Mouse (Mus musculus) embryonic facial prominence, embryonic 14.5 days (tissue): Measurements from ENCODE around the gene Hnrnpu. TPM values are rescaled to one million over a fixed set of nuclear protein-coding genes. Genes with fewer than 3 reads are reported as not detected.
A peak's percentile ranks its signal among the peaks of the same experiment; 100 is the strongest.

Experiments
- ATAC-seq: fragments of 200-750 bp; cut with Nextera tagmentation; 2 replicates; pipeline ENCODE4 v1.8.0; 2017; ENCODE audit warnings: low read depth, moderate number of reproducible peaks, moderate TSS enrichment
- DNase-seq: peaks from one replicate; pipeline ENCODE4 v3.0.0-alpha.2; 2015; ENCODE audit warnings: low spot score
- H3K27ac ChIP-seq: fragments of 300-500 bp; sonication (generic); replicated peaks from 2 replicates; pipeline ENCODE4 v1.5.1; 2014; ENCODE audit warnings: low read depth, mild to moderate bottlenecking, low read length, moderate library complexity
- H3K27me3 ChIP-seq: fragments of 300-500 bp; sonication (generic); replicated peaks from 2 replicates; pipeline ENCODE4 v1.6.1; 2014; ENCODE audit warnings: low read length; ENCODE audit not compliant: control insufficient read depth, insufficient read depth
- H3K36me3 ChIP-seq: fragments of 300-500 bp; sonication (generic); 2 replicates; pipeline ENCODE4 v1.6.1; 2014; ENCODE audit warnings: low read length, mixed read lengths; ENCODE audit not compliant: control insufficient read depth, insufficient read depth
- H3K4me1 ChIP-seq: fragments of 300-500 bp; sonication (generic); 2 replicates; pipeline ENCODE4 v1.6.1; 2014; ENCODE audit warnings: antibody characterized with exemption, low read length; ENCODE audit not compliant: control insufficient read depth, insufficient read depth
- H3K4me2 ChIP-seq: fragments of 300-500 bp; sonication (generic); 2 replicates; pipeline ENCODE4 v1.6.1; 2014; ENCODE audit warnings: low read depth, mild to moderate bottlenecking, low read length, moderate library complexity, mixed read lengths
- H3K4me3 ChIP-seq: fragments of 300-500 bp; sonication (generic); 2 replicates; pipeline ENCODE4 v1.5.1; 2014; ENCODE audit warnings: low read depth, mild to moderate bottlenecking, low read length
- H3K9ac ChIP-seq: fragments of 300-500 bp; sonication (generic); 2 replicates; pipeline ENCODE4 v1.6.1; 2014; ENCODE audit warnings: low read depth, mild to moderate bottlenecking, low read length, moderate library complexity, mixed read lengths
- H3K9me3 ChIP-seq: fragments of 300-500 bp; sonication (generic); 2 replicates; pipeline ENCODE4 v1.6.1; 2016; ENCODE audit warnings: low read length; ENCODE audit not compliant: control insufficient read depth
- WGBS: fragments of 180-500 bp; shearing (Covaris S2); extraction: QIAGEN DNeasy Blood & Tissue Kit; methylation state at CpG from one replicate; pipeline ENCODE4 v1.1.7; 2014; 5-methylcytosine and 5-hydroxymethylcytosine counted together
- polyA plus RNA-seq: library from polyadenylated mRNA; unstranded; fragments of >200 nt; fragmentation: Nextera tagmentation; extraction: Ambion mirVana; gene quantifications from 2 replicates; pipeline ENCODE4 v1.2.1, GENCODE M21; 2014

Hnrnpu gene
- polyA plus RNA-seq, 1 experiment from 2014 or later, result 366 TPM

DNA sequence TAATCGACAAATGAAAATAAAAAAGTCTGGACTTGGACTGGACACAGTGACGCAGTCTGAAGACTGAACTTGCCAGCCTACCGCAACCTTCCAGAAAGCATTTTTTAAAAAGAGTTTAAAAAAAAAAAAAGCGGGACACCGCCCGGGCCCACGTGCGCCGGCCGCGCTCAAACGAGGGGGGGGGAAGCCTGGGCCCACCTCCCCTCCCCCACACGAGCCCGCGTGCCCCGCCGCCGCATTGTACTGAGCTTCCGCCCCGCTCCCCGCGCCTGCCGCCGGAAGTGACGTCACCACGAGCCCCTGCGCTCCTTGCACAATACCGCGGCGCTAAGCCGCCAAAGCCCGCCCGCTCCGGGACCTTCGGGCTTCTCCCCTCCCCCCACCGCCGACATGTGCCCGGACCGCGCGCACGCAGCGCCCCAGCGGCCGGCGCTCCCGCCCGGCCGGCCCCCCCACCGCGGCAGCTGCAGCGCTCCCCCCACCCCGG lies 1.3 kb downstream of the Hnrnpu start:
- peak; percentile 96 for DNase-seq
- Histone ChIP-seq H3K36me3 (peaks cover 44% of the 10 kb centered on the region), H3K4me3 (peak overlapping the region; percentile 100), H3K4me2 (peak overlapping the region; percentile 72), H3K27ac (peak overlapping the region; percentile 100), H3K9me3 (no peaks in the 10 kb centered on the region), H3K4me1 (no peaks in the 10 kb centered on the region), H3K9ac (peak overlapping the region; percentile 100), H3K27me3 (no peaks in the 10 kb centered on the region)
- peak; percentile 92 for ATAC-seq
- WGBS, result 0% methylated on average over 14 of the region's 53 CpGs

DNA sequence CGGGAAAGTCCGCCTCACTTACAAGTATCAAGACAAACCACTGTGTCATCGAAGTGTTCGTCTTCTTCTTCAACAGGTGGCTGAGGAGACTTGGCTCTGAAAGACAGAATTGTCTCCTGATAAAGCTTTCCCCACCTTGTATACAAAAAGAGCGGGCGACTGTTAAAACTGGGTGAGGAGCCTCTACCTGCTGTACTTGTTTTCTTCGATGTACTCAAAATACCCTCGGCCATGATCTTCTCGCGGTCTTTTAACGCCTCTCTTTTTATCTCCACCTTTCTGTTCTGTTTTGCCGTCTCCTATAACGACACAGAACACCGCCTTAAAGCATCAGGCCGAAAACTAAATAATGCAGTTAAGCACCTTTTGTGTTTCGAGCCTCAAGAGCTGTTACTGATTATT lies 1.7 kb downstream of the Hnrnpu start:
- H3K36me3 ChIP-seq, result peaks cover 49% of the 10 kb centered on the region
- no peaks in the 10 kb centered on the region for H3K4me1 ChIP-seq
- H3K27me3 ChIP-seq, result no peaks in the 10 kb centered on the region
- peak overlapping the region; percentile 100 for H3K9ac ChIP-seq
- ATAC-seq (no peak), DNase-seq (no peak)
- under 1% methylated on average over 16 of the region's 16 CpGs for WGBS
- peak overlapping the region; percentile 100 for H3K27ac ChIP-seq
- peak overlapping the region; percentile 100 for H3K4me3 ChIP-seq
- H3K4me2 ChIP-seq, result peak overlapping the region; percentile 72
- H3K9me3 ChIP-seq, result no peaks in the 10 kb centered on the region

- 71% methylated on average over 6 of the region's 6 CpGs for WGBS
- DNase-seq, result no peak
- no peak overlapping the region for H3K4me2 ChIP-seq
These were observed 7.7 kb downstream of the Hnrnpu start for GRCm38 (mm10) chr1:178329946-178330345.

DNA sequence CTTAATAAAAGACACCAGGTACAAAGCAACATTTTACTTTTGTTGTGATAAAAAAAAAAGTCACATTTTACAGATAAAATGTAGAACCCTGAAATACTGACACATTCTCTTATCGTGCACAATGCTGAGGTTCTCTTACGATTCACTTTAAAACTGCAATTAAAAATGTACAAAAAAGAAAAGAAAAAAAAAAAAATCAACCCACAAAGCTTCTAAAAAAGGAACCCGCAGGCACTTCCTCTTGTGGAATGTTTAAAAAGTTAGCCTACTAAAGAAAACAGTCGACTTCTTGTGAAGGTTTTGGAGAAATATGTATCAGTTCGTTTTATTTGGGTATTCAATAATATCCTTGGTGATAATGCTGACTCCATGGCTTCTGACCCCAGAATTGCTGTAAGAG lies 8.6 kb downstream of the Hnrnpu start:
- Histone ChIP-seq H3K4me3 (no peak overlapping the region), H3K4me1 (no peaks in the 10 kb centered on the region), H3K9ac (no peak overlapping the region), H3K36me3 (peaks cover 86% of the 10 kb centered on the region), H3K9me3 (no peaks in the 10 kb centered on the region), H3K4me2 (no peak overlapping the region), H3K27ac (no peak overlapping the region), H3K27me3 (no peaks in the 10 kb centered on the region)
- WGBS, result 81% methylated on average over 5 of the region's 5 CpGs
- no peak for DNase-seq
- no peak for ATAC-seq

More at GRCm38 (mm10) chr1:178329946-178330345, 7.7 kb downstream of the Hnrnpu start:
- Histone ChIP-seq H3K9ac (no peak overlapping the region), H3K27me3 (no peaks in the 10 kb centered on the region), H3K9me3 (no peaks in the 10 kb centered on the region), H3K27ac (no peak overlapping the region), H3K36me3 (peaks cover 87% of the 10 kb centered on the region), H3K4me1 (no peaks in the 10 kb centered on the region), H3K4me3 (no peak overlapping the region)
- ATAC-seq, result no peak

DNA sequence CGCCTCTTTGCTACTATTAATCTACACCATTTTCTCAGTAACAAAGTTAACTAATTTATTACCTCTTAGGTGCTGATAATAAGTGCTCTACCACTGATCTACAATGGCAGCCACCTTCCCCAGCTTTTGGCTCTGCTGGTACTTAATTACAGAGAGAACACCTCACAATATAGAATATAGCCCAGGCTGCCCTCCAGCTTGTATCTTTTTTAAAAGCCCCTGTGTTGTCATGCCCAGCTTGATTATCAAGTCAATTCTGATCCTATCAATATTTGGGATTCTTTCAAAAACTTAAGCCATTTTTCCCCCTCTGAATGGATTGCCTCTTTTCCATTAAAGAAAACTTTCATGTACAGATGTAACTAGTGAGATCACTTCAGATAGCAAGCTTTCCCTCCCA lies 10.6 kb downstream of the Hnrnpu start:
- Histone ChIP-seq H3K9ac (no peak overlapping the region), H3K9me3 (no peaks in the 10 kb centered on the region), H3K4me2 (no peak overlapping the region), H3K27ac (no peak overlapping the region), H3K4me1 (0 out of 2 replicates have a peak, but pooled peaks cover 4% of the 10 kb centered on the region), H3K4me3 (no peak overlapping the region), H3K36me3 (peaks cover 84% of the 10 kb centered on the region), H3K27me3 (no peaks in the 10 kb centered on the region)
- ATAC-seq, result no peak
- no peak for DNase-seq
- WGBS, result 90% methylated on average over 1 of the region's 1 CpGs

GRCm38 (mm10) chr1:178326357-178326756 lies 11.2 kb downstream of the Hnrnpu start:
- no peak overlapping the region for H3K9ac ChIP-seq
- peaks cover 84% of the 10 kb centered on the region for H3K36me3 ChIP-seq
- H3K4me1 ChIP-seq, result peaks cover 6% of the 10 kb centered on the region
- ATAC-seq, result no peak
- no peak overlapping the region for H3K27ac ChIP-seq
- no peaks in the 10 kb centered on the region for H3K27me3 ChIP-seq
- no peak for DNase-seq
- no peak overlapping the region for H3K4me3 ChIP-seq
- H3K9me3 ChIP-seq, result no peaks in the 10 kb centered on the region
- 96% methylated on average over 1 of the region's 1 CpGs for WGBS
- H3K4me2 ChIP-seq, result no peak overlapping the region

GRCm38 (mm10) chr1:178324568-178324967 lies 13.0 kb downstream of the Hnrnpu start:
- H3K4me3 ChIP-seq, result no peak overlapping the region
- DNase-seq (no peak), ATAC-seq (no peak)
- H3K27ac ChIP-seq, result no peak overlapping the region
- H3K4me2 ChIP-seq, result no peak overlapping the region
- H3K36me3 ChIP-seq, result peaks cover 78% of the 10 kb centered on the region
- no peaks in the 10 kb centered on the region for H3K9me3 ChIP-seq
- no peaks in the 10 kb centered on the region for H3K27me3 ChIP-seq
- WGBS, result 93% methylated on average over 1 of the region's 1 CpGs
- no peak overlapping the region for H3K9ac ChIP-seq
- peaks cover 18% of the 10 kb centered on the region for H3K4me1 ChIP-seq

GRCm38 (mm10) chr1:178323235-178323634 lies 14.4 kb downstream of the Hnrnpu start:
- 83% methylated on average over 1 of the region's 1 CpGs for WGBS
- ATAC-seq (no peak), DNase-seq (no peak)
- no peaks in the 10 kb centered on the region for H3K9me3 ChIP-seq
- no peak overlapping the region for H3K9ac ChIP-seq
- H3K4me1 ChIP-seq, result peaks cover 18% of the 10 kb centered on the region
- no peak overlapping the region for H3K4me2 ChIP-seq
- peaks cover 68% of the 10 kb centered on the region for H3K36me3 ChIP-seq
- no peaks in the 10 kb centered on the region for H3K27me3 ChIP-seq
- H3K27ac ChIP-seq, result no peak overlapping the region
- no peak overlapping the region for H3K4me3 ChIP-seq

DNA sequence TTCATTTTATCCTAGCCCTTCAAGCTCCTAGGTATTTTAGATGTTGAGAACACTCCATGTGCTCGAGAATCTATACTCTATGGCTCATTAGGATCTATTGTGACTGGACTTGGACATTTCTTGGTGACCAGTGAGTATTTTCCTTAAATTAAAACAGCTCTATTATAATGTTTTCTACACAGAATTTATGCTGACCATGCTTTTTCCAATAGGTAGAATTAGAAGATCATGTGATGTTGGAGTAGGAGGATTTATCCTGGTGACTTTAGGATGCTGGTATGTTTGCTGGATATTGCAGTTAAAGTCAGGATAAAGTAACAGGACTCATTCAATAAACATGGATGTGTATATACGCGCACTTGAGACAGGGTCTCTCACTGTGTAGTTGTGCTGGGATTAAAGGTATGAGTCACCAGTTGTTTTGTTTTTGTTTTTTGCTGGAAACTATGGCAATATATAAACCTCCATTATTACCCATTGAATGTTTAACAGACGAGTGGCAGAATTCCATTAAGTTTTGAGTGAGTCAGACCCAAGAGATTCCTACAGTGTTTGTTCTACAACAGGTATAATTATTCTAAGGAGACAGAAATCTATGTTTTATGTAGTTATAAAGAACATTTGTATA lies 15.8 kb downstream of the Hnrnpu start:
- no peaks in the 10 kb centered on the region for H3K27me3 ChIP-seq
- peaks cover 23% of the 10 kb centered on the region for H3K4me1 ChIP-seq
- H3K9me3 ChIP-seq, result no peaks in the 10 kb centered on the region
- WGBS, result 65% methylated on average over 4 of the region's 4 CpGs
- H3K9ac ChIP-seq, result no peak overlapping the region
- H3K4me3 ChIP-seq, result no peak overlapping the region
- H3K4me2 ChIP-seq, result peak overlapping the region; percentile 75
- no peak for ATAC-seq
- H3K36me3 ChIP-seq, result peaks cover 55% of the 10 kb centered on the region
- DNase-seq, result no peak
- peak overlapping the region; percentile 44; the same call in 1 of the 2 replicates for H3K27ac ChIP-seq
